Mouse (Mus musculus) myocyte (in vitro differentiated cells): ENCODE data around the gene Stard5. TPM values are rescaled to one million over a fixed set of nuclear protein-coding genes. Genes with fewer than 3 reads are reported as not detected.

Source experiments
- H3K27me3 ChIP-seq: one replicate; pipeline ENCODE4 v1.6.1; 2011; ENCODE audit not compliant: control insufficient read depth, insufficient read depth, insufficient read length
- H3K36me3 ChIP-seq: one replicate; pipeline ENCODE4 v1.6.1; 2011; ENCODE audit not compliant: control insufficient read depth, insufficient read depth
- H3K4me2 ChIP-seq: one replicate; pipeline ENCODE4 v1.6.1; 2011; ENCODE audit warnings: low read depth, control low read depth
- H3K4me3 ChIP-seq: one replicate; pipeline ENCODE4 v1.5.1; 2011; ENCODE audit warnings: mild to moderate bottlenecking, control low read depth, moderate library complexity
- H3K79me2 ChIP-seq: one replicate; pipeline ENCODE4 v1.6.1; 2011; ENCODE audit not compliant: control insufficient read depth, insufficient read depth
- H3ac ChIP-seq: one replicate; pipeline ENCODE4 v1.6.1; 2011; ENCODE audit not compliant: control insufficient read depth, insufficient read length
- CEBPB ChIP-seq: IDR thresholded peaks from 2 replicates; pipeline ENCODE4 v1.6.1; 2011; ENCODE audit warnings: mild to moderate bottlenecking, moderate library complexity; ENCODE audit not compliant: poor library complexity, insufficient read depth, severe bottlenecking
- E2F4 ChIP-seq: IDR thresholded peaks from one replicate; pipeline ENCODE4 v1.6.1; 2011; ENCODE audit warnings: mild to moderate bottlenecking, control low read depth, moderate library complexity; ENCODE audit not compliant: insufficient read depth
- MAX ChIP-seq: IDR thresholded peaks from one replicate; pipeline ENCODE4 v1.6.1; 2011; ENCODE audit warnings: low read depth, mild to moderate bottlenecking, control low read depth
- MYOD1 ChIP-seq, 3 experiments: IDR thresholded peaks; one replicate each; pipeline ENCODE4 v1.6.1; 2011; ENCODE audit warnings: control low read depth in 2 of 3, low read depth in 2 of 3, mild to moderate bottlenecking in 2 of 3, moderate library complexity in 1 of 3; ENCODE audit not compliant: insufficient read length in 2 of 3, control insufficient read depth in 1 of 3
- MYOG ChIP-seq, 3 experiments: IDR thresholded peaks; one replicate each; pipeline ENCODE4 v1.6.1; 2011; ENCODE audit warnings: control low read depth in 2 of 3, low read depth in 2 of 3, mild to moderate bottlenecking in 2 of 3; ENCODE audit not compliant: insufficient read length in 2 of 3, control insufficient read depth in 1 of 3, insufficient read depth in 1 of 3
- POLR2A ChIP-seq: IDR thresholded peaks from one replicate; pipeline ENCODE4 v1.6.1; 2011; ENCODE audit warnings: low read depth, mild to moderate bottlenecking, control low read depth, moderate library complexity; ENCODE audit not compliant: insufficient read length
- POLR2AphosphoS2 ChIP-seq: IDR thresholded peaks from one replicate; pipeline ENCODE4 v1.6.1; 2011; ENCODE audit warnings: low read depth, control low read depth; ENCODE audit not compliant: insufficient read length
- REST ChIP-seq: IDR thresholded peaks from one replicate; pipeline ENCODE4 v1.6.1; 2011; ENCODE audit warnings: mild to moderate bottlenecking, control low read depth, moderate library complexity; ENCODE audit not compliant: insufficient read depth, insufficient read length
- SRF ChIP-seq: IDR thresholded peaks from one replicate; pipeline ENCODE4 v1.6.1; 2011; ENCODE audit warnings: low read depth; ENCODE audit not compliant: control insufficient read depth, insufficient read length
- TCF12 ChIP-seq: IDR thresholded peaks from one replicate; pipeline ENCODE4 v1.6.1; 2011; ENCODE audit warnings: mild to moderate bottlenecking, control low read depth; ENCODE audit not compliant: poor library complexity, insufficient read depth, severe bottlenecking
- TCF3 ChIP-seq: IDR thresholded peaks from one replicate; pipeline ENCODE4 v1.6.1; 2011; ENCODE audit warnings: low read depth, control low read depth; ENCODE audit not compliant: insufficient read length
- USF1 ChIP-seq: IDR thresholded peaks from one replicate; pipeline ENCODE4 v1.6.1; 2011; ENCODE audit warnings: low read depth, mild to moderate bottlenecking, control low read depth, moderate library complexity
- polyA plus RNA-seq: library from polyadenylated mRNA; unstranded; fragments of >200 nt; fragmentation: generic; extraction: Trizol; gene quantifications from one replicate; pipeline ENCODE4 v1.2.1, GENCODE M21; 2012; ENCODE audit warnings: missing spikeins

Stard5 gene
- polyA plus RNA-seq, 1 experiment = 31.0 TPM

DNA sequence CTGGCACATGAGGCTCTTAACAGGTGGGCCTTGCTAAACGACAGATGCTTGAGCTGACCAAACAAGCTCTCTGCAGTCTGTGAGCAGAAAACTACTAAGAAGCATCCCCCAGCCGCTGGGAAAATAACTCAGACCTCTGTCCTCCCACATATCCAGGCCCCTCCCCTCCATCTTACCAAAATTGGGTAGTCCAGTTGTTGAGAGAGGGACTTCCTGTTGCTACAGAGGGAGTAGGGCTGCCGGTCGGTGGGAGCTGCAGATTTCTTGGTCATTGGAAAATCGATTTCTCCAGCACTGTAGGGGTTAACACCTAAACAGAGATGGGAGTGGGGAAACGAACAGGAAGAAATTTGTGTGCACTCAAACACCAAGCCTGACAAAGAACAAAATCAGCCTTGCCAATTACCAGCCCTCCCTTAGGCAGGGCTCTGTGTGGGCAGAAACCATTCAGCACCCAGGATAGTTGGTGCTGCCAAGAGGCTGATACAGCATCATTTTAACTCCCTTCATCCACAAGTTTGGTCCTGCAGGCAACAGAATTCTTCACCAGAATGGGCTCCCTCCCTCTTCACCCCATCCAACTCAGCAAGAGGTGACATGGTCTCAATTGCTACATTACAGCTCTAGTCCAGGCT is 51.0 kb downstream of the Stard5 start:
- TF ChIP-seq E2F4 (no peak), MYOG (IDR thresholded peaks at IDR 0.05; ENCODE audit: control insufficient read depth in 1 of 3, insufficient read depth in 1 of 3, insufficient read length in 2 of 3, low read depth in 2 of 3) (no peak), TCF12 (no peak), MYOD1 (IDR thresholded peaks at IDR 0.05; ENCODE audit: control insufficient read depth in 1 of 3, insufficient read length in 2 of 3, low read depth in 2 of 3) (no peak), SRF (no peak), USF1 (no peak), CEBPB (no peak), POLR2AphosphoS2 (no peak), POLR2A (no peak), MAX (no peak), REST (no peak), TCF3 (no peak)
- Histone ChIP-seq H3K4me3 (no peak overlapping the region), H3K79me2 (no peaks in the 10 kb centered on the region), H3K27me3 (peaks cover 3% of the 10 kb centered on the region), H3K4me2 (no peak overlapping the region), H3ac (no peak overlapping the region), H3K36me3 (no peaks in the 10 kb centered on the region)

DNA sequence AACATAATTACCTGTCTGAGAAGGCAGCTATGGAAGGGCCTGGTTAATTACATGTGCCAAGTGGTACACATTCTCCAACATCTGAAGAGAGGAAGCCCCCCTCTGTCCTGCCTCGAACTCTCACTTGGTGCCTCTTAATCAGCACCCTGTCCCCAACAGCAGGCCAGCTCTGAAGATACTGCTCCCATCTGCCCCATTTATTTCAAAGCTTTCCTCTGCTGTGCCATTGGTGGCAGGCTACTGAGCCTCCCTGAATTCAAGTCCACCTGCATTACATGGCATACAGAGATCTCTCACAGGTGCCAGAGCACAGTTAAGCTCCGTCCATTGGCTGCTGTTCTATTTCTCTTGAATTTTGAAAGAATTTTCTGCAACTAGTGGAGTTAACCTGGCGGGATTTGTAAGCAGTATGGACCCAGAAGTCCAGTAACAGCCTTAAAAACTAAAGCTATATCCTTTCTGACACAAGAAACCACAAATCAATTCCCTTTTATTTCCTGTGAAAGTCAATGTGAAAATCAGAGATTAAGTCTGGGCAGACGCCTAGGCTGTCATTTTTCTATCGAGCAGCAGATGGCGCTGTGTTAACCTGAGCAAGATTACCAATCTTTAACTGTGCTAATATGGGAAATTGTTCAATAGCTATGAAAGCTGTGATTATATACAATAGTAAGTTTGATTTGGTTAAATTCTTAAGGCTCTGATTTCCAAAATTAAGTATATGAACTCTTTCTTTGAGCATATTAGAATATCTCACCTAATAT is 63.9 kb downstream of the Stard5 start:
- Histone ChIP-seq H3K4me2 (no peak overlapping the region), H3K79me2 (no peaks in the 10 kb centered on the region), H3K4me3 (no peak overlapping the region), H3K27me3 (no peaks in the 10 kb centered on the region), H3ac (no peak overlapping the region), H3K36me3 (no peaks in the 10 kb centered on the region)
- no peak for TF ChIP-seq POLR2AphosphoS2

DNA sequence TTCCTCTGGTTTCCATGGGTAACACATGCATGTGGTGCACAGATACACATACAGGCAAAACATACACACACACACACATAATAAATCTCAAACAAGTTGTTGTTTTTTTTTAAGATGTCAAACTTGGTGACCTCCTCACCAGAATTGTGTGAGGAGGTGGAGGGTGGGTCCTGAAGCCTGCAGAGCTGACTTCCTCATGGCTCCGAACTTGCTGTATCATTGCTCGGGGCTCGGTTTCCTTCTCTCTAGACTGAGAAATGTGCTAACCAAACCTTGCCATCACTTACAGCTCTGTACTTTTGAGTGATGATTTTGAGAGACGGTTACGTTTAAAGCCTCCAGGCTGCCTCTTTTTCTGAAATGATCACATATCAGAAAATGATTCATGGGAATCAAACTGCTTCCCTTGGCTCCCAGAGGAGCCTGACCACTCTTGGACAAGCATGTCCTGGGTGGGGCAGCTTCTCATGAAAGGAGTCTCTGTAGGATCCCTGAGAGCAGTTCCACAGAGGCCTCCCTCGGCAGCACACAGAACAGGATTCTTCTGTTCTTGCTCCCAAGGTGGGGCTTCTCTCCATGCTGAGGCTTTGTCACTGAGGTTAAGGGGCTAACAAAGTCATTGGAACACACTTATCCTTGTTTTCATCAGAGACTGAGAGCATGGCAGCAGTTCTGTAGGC is 67.4 kb downstream of the Stard5 start:
- no peaks in the 10 kb centered on the region for H3K79me2 ChIP-seq
- no peaks in the 10 kb centered on the region for H3K36me3 ChIP-seq
- H3K4me2 ChIP-seq = no peak overlapping the region
- no peak overlapping the region for H3K4me3 ChIP-seq
- no peak for TF ChIP-seq MYOG (IDR thresholded peaks at IDR 0.05; ENCODE audit: control insufficient read depth in 1 of 3, insufficient read depth in 1 of 3, insufficient read length in 2 of 3, low read depth in 2 of 3)
- no peak for TF ChIP-seq USF1
- TF ChIP-seq REST = no peak
- TF ChIP-seq MYOD1 (IDR thresholded peaks at IDR 0.05; ENCODE audit: control insufficient read depth in 1 of 3, insufficient read length in 2 of 3, low read depth in 2 of 3) = no peak
- no peak for TF ChIP-seq POLR2A
- TF ChIP-seq E2F4 = no peak
- no peak for TF ChIP-seq POLR2AphosphoS2
- H3ac ChIP-seq = no peak overlapping the region
- H3K27me3 ChIP-seq = no peaks in the 10 kb centered on the region

Other genes starting within 250 kb of the Stard5 start
- 0.10 TPM for gene Tmc3, start 47.0 kb upstream of the Stard5 start, polyA plus RNA-seq
- gene Il16, start 113.8 kb downstream of the Stard5 start, polyA plus RNA-seq = 0.11 TPM
- 0.08 TPM for gene Cfap161, start 162.9 kb downstream of the Stard5 start, polyA plus RNA-seq